Mouse (Mus musculus) pancreas, adult 10 weeks (tissue): ENCODE results near the gene 5730507C01Rik. TPM values are rescaled to one million over a fixed set of nuclear protein-coding genes. Genes with fewer than 3 reads are reported as not detected.

Source experiments
- polyA plus RNA-seq: library from polyadenylated mRNA; stranded (reverse); fragments of 350-450 nt; fragmentation: Illumina TruSeq; extraction: RNeasy Lipid Tissue Mini Kit (QIAGEN cat#74804); gene quantifications from one replicate; pipeline ENCODE4 v1.2.3, GENCODE M21; 2015; ENCODE audit warnings: low read depth, low replicate concordance; ENCODE audit not compliant: insufficient read depth

The 5730507C01Rik gene
- polyA plus RNA-seq, result not detected

GRCm38 (mm10) chr12:18514171-18514570 lies at the start of gene 5730507C01Rik:
5730507C01Rik (plus strand) TSS chr12:18514510.

